Mouse (Mus musculus): ENCODE measurements around the gene Calhm1.

The Calhm1 gene

DNA sequence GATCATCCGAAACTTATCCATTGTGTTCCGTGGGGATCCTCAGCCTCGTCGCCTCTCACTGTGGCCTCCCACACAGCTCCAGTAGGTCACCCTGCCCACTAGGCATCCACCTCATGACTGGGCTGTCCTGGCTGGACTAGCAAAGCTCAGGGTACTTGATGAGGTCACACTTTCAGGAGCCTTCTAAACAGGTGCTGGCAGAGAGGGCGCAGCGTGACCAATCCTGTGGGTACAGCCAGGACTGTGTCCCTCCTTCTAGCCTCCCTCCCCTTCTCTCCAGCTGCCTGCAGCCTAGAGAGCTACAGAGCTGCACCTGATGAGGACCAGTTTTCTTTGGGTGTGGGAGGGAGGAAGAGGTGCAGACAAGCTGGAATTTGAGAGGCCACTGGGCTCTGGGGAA, at the start of gene Calhm1:
Calhm1 (minus strand) TSS at position 101 of the 400 bp plus-strand sequence.
- no peak for DNase-seq (ENCODE audit: low spot score)

DNA sequence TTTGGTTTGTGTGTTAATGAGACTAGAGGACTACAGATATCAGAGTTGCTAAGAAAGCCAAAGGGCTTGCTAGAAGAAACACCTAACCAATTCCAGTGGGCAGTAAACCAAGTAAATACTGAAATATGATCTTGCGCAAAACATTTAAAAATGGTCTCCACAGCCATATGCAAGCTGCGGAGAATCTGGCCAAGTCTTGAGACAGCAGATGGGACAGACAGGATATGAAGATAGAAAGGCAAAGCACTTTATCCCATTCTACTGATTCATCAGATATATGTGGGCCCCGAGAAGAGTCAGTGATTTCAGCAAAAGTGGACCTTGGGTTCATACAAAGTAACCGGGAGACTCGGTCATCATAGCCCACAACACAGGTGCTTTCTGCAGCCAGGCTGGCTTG, 48.1 kb upstream of the Calhm1 start:
- no peak for DNase-seq (ENCODE audit: low spot score)

DNA sequence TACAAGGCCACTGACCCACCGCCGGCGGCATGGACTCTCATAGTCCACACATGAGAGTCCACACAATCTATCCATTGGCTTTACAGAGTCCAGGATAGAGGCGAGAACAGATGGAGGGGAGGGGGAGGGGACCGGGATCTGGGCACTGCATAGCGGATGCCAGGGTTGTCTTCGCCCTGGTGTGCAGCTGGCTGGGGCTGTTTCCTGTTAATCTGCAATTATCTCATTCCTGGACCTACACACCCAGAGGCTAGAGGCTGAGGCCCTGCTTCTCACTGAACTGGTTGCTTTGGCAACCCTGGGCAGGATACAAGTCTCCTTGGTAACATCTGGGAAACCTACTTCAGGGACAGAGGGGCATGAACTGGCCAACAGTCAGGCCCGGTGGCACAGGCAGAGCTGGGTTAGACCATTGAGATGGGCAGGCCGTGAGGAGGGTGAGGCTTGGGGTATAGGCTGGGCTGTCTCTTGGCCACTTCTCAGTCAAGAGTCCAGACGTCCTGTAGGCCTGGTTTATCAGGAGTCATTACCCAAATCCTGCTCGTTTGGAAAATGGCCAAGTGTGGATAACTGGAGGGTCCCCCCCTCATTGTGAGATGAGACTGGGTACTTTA, 44.6 kb upstream of the Calhm1 start:
- DNase-seq (ENCODE audit: low spot score): no peak

GRCm38 (mm10) chr19:47186514-47187275, 42.6 kb upstream of the Calhm1 start:
- DNase-seq (ENCODE audit: low spot score): no peak

GRCm38 (mm10) chr19:47184736-47185135, 40.7 kb upstream of the Calhm1 start:
- no peak for DNase-seq (ENCODE audit: low spot score)

DNA sequence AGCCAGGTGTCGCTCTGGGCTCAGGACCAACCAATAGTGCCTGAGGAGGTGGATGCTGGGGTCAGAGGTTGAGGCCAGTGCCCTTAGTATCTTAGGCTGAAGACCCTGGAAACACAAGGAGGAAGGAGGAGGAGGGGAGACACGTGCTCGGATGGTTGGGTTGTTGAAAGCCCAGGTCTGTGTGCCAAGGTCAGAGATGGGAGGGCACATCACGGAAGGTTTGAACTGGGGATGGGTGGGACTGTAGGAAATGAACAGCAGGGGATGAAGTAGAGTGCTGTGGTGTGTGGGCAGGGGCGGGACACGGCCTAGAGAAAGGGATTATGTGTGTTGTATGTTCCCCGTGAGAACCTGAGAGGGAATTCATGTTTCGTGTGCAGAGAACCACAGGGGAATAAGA, 40.2 kb upstream of the Calhm1 start:
- no peak for DNase-seq (ENCODE audit: low spot score)

DNA sequence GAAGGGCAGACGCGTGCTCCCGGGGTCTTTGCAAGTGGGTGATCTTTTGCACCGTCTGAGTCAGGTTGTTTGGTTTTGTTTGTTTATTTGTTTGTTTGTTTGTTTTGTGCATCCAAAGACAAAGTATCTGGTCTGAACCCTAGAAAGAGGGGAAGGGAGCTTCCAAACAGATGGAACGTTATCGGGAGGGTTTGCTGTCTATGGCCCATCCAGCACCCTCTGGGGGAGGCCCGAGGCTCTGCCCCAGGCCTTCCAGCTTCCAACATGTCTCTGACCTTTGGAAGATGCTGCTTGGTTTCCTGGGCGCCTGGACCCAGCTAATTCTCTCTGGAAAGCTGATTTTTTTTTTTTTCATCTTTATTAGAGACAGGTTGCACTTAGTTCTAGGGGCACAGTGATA, 36.0 kb upstream of the Calhm1 start:
- DNase-seq (ENCODE audit: low spot score): no peak

- DNase-seq (ENCODE audit: low spot score): no peak
Measured at GRCm38 (mm10) chr19:47179272-47179809, 35.3 kb upstream of the Calhm1 start.

GRCm38 (mm10) chr19:47178431-47179271, 34.6 kb upstream of the Calhm1 start, which contains the start of gene Neurl1a:
Gene Neurl1a, plus strand, starts transcription at chr19:47178820.
- no peak for DNase-seq (ENCODE audit: low spot score)

GRCm38 (mm10) chr19:47178001-47178400, 33.9 kb upstream of the Calhm1 start:
- no peak for DNase-seq (ENCODE audit: low spot score)

GRCm38 (mm10) chr19:47176916-47177505, 33.0 kb upstream of the Calhm1 start:
- no peak for DNase-seq (ENCODE audit: low spot score)

- no peak for DNase-seq (ENCODE audit: low spot score)
Measured at GRCm38 (mm10) chr19:47175472-47175871, 31.4 kb upstream of the Calhm1 start.

- no peak for DNase-seq (ENCODE audit: low spot score)
Measured at GRCm38 (mm10) chr19:47174515-47174914, 30.5 kb upstream of the Calhm1 start.

DNA sequence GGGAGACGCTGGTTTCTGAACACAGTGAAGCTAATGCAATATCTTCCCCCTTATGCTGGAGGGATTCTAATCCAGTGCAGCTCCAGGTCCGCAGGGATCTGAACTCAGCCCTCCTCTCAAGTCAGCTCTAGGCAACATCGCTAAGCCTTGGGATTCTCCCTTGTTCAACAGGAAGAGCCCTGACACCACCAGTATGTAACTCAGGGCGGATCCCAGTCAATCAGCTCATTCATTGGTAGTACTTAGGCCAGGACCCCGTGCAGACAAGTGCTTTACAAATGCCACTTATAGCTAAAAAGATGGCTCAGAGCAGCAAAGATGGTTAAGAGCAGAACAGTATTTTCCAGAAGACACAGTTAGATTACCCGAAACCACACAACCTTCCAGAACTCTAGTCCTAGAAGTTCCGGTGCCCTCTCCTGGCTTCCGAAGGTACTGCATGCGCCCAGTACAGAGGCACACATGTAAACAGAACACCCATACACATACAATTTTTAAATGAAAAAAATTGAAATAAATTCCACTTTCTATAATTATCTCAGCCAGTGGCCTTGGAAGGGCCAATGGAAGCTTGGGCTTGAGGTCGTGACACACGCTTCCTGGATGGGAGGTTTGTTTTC, 24.8 kb upstream of the Calhm1 start:
- DNase-seq (ENCODE audit: low spot score): peak; percentile 53

GRCm38 (mm10) chr19:47168223-47168622, 24.2 kb upstream of the Calhm1 start:
- DNase-seq (ENCODE audit: low spot score): no peak

GRCm38 (mm10) chr19:47167617-47168214, 23.7 kb upstream of the Calhm1 start:
- no peak for DNase-seq (ENCODE audit: low spot score)

- no peak for DNase-seq (ENCODE audit: low spot score)
Measured at GRCm38 (mm10) chr19:47166758-47167157, 22.7 kb upstream of the Calhm1 start.

DNA sequence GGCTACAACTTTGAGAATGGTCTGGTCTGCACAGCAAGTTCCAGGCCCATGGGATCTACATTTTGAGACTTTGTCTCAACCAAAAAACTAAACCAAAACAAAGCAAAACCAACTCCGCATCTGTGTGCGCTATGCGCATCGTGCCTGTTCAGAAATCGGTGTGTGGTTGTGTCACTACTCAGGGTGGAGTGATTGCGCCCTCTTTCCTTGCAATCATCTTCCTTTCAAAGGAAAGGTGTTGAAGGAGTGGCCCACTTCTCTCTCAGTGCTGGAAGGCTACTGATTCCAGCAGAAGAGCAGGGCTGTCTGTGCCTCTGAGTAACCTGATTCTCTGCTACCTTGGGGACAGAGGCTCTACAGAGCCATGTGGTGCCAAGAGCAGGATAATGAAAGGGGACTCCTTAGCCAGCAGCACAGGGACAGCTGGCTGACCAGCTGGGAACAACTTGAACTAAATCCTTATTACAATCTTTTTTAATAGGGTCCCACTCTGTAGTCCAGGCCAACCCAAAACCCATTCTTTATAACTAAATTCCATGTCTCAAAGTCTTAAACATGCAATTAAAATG, 19.2 kb upstream of the Calhm1 start:
- no peak for DNase-seq (ENCODE audit: low spot score)

GRCm38 (mm10) chr19:47161669-47162068, 17.6 kb upstream of the Calhm1 start:
- DNase-seq (ENCODE audit: low spot score): no peak

GRCm38 (mm10) chr19:47157664-47158063, 13.6 kb upstream of the Calhm1 start, which contains the start of gene Calhm3:
Gene Calhm3, minus strand, starts transcription at chr19:47157764.
- DNase-seq (ENCODE audit: low spot score): no peak

DNA sequence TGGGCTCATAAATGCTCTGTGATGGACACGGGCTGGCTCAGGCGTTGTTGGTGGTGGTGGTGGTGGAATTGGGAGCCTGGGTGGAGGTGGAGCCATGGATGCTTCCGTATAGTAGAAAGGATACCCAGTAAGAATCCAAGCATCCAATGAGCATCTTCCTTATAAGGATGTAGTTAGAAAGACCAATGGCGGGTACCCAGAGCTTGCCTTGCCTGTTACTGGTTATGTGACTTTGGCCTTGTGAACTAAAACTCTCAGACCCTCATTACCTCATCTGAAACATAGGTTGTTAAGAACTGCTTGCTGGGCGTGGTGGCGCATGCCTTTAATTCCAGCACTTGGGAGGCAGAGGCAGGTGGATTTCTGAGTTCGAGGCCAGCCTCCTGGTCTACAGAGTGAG, 9.7 kb upstream of the Calhm1 start:
- no peak for DNase-seq (ENCODE audit: low spot score)

Measured in urinary bladder, postnatal 10 days (tissue).